Mouse (Mus musculus) cerebellum, adult 11 months (tissue): ENCODE measurements around the gene Gm21988.

Source experiments
- DNase-seq: peaks from one replicate; pipeline ENCODE4 v3.0.0; 2022

Gm21988 gene

GRCm38 (mm10) chr11:70215301-70215700, 24.3 kb downstream of the Gm21988 start:
- peak; percentile 59 for DNase-seq

GRCm38 (mm10) chr11:70214856-70215209, 24.8 kb downstream of the Gm21988 start:
- peak; percentile 56 for DNase-seq

GRCm38 (mm10) chr11:70214191-70214855, 25.3 kb downstream of the Gm21988 start:
- peak; percentile 69 for DNase-seq

- peak; percentile 81 for DNase-seq
Measured at GRCm38 (mm10) chr11:70213736-70214135, 25.9 kb downstream of the Gm21988 start.

- peak; percentile 73 for DNase-seq
Measured at GRCm38 (mm10) chr11:70212896-70213295, 26.7 kb downstream of the Gm21988 start.

- peak; percentile 27 for DNase-seq
Measured at GRCm38 (mm10) chr11:70212423-70212822, 27.2 kb downstream of the Gm21988 start, which contains the start of gene Slc16a11. Gene Slc16a11 (plus strand): TSS chr11:70212752.

- DNase-seq, result no peak
Measured at GRCm38 (mm10) chr11:70211972-70212371, 27.7 kb downstream of the Gm21988 start.

- DNase-seq, result no peak
Measured at GRCm38 (mm10) chr11:70210681-70211080, 28.9 kb downstream of the Gm21988 start.

GRCm38 (mm10) chr11:70208778-70209388, 30.7 kb downstream of the Gm21988 start:
- no peak for DNase-seq

GRCm38 (mm10) chr11:70207283-70207682, 32.3 kb downstream of the Gm21988 start:
- DNase-seq, result no peak

GRCm38 (mm10) chr11:70206801-70207200, 32.8 kb downstream of the Gm21988 start:
- no peak for DNase-seq

GRCm38 (mm10) chr11:70201691-70202090, 37.9 kb downstream of the Gm21988 start:
- peak; percentile 69 for DNase-seq

- DNase-seq, result no peak
Measured at GRCm38 (mm10) chr11:70200036-70200608, 39.5 kb downstream of the Gm21988 start.

- no peak for DNase-seq
Measured at GRCm38 (mm10) chr11:70199107-70199506, 40.5 kb downstream of the Gm21988 start.

- no peak for DNase-seq
Measured at GRCm38 (mm10) chr11:70198332-70198731, 41.3 kb downstream of the Gm21988 start.

- no peak for DNase-seq
Measured at GRCm38 (mm10) chr11:70193354-70194285, 46.0 kb downstream of the Gm21988 start.

GRCm38 (mm10) chr11:70192157-70192556, 47.5 kb downstream of the Gm21988 start:
- no peak for DNase-seq

GRCm38 (mm10) chr11:70191188-70191587, 48.4 kb downstream of the Gm21988 start:
- no peak for DNase-seq

- no peak for DNase-seq
Measured at GRCm38 (mm10) chr11:70189319-70190134, 50.1 kb downstream of the Gm21988 start.
